Mouse (Mus musculus) central nervous system, embryonic 18 days (tissue): ENCODE data around the gene Sfmbt1. TPM values are rescaled to one million over a fixed set of nuclear protein-coding genes. Genes with fewer than 3 reads are reported as not detected.

ENCODE experiments used
- polyA plus RNA-seq: library from polyadenylated mRNA; depleted of rRNA; stranded (reverse); fragments of >200 nt; gene quantifications from 2 replicates; pipeline ENCODE4 v1.2.3, GENCODE M21; 2012; rRNA removed

The Sfmbt1 gene
- polyA plus RNA-seq = 7.1 TPM in 2 replicates

DNA sequence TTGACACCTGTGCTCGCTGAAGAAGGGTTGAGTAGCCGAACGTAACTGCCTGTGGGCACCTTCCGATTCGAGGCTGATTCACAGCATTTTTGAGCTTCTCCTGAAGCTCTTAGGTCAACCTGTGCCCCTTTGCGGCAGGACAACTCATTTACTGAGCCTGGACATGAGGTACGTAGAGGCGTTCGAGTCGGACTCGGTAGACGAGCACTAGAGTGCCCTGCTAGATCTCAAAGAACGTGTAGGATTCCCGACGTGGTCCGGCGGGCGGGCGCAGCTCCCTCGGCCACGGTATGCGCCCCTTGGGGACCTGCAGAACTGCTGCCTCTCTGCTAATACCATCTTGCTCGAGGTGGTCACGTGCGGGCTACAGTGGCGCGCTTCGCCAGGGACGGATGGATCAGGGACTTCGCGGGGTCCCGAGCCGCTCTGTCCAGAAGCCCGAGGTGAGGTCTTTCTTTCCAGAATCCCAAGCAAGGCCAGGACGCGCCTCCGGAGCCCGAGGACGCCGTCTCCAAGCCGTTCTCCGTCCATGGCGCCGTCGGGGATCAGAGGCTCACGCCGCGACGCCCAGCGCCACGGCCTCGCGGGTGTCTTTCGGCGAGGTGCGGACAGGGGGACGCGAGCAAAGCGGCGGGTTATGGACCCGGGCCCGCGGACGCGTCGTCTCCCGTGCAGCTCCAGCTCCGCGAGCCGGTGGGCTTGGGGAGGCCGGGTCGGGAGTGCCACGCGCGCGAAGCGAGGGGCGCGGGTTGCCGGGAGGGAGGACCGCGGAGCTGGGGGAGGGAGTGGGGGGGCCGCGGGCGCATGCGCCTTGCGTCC lies at the start of gene Sfmbt1:
Gene Sfmbt1 (plus strand): TSS at position 51 of the 819 bp plus-strand sequence.

DNA sequence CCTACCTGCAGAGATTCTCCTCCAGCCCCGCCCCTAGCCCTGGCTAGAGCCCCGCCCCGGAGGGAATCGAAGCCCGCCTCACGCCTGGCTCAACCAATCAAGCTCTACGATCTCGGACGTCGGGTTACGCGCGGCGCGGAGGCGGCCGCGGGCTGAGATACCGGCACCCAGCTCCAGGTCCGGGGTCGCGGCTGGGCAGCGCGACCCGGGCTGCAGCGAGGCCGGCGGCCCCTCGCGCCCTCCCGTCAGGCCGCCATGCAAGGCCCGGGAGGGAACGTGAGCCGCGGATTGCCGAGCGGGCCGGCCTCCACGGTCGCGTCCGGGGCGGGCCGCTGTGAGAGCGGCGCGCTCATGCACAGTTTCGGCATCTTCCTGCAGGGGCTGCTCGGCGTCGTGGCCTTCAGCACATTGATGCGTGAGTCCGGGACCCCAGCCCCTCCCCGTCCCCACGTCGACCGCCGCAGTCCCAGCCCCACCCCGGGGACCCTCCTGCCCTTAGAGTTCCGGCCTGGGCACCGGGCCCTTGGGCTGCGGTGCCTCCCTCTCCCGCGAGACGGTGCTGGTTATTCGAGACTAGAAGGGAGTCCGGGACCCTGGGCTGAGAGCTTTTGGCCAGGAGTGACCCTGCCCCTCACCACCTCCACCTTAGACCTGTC lies 111.0 kb downstream of the Sfmbt1 start, which contains the start of gene Tmem110:
Gene Tmem110 (plus strand): TSS at position 115 of the 656 bp plus-strand sequence.

Other genes with a start within 250 kb of the Sfmbt1 start
- gene Dcp1a, start 235.3 kb upstream of the Sfmbt1 start, polyA plus RNA-seq = 22.4 and 22.5 TPM in 2 replicates
- 46.6 and 48.9 TPM in 2 replicates for gene Cacna1d, start 223.4 kb upstream of the Sfmbt1 start, polyA plus RNA-seq
- gene Tkt, start 166.5 kb upstream of the Sfmbt1 start, polyA plus RNA-seq = 268 and 272 TPM in 2 replicates
- gene Prkcd, start 88.6 kb upstream of the Sfmbt1 start, polyA plus RNA-seq = 42.9 and 48.9 TPM in 2 replicates
- 10.2 and 11.0 TPM in 2 replicates for gene Rft1, start 60.5 kb upstream of the Sfmbt1 start, polyA plus RNA-seq
- 27.9 and 28.8 TPM in 2 replicates for gene Tmem110, start 110.7 kb downstream of the Sfmbt1 start, polyA plus RNA-seq
- 0.69 and 3.0 TPM in 2 replicates for gene Mustn1, start 164.4 kb downstream of the Sfmbt1 start, polyA plus RNA-seq
- 0.06 and 0.09 TPM in 2 replicates for gene Itih4, start 171.6 kb downstream of the Sfmbt1 start, polyA plus RNA-seq
- gene Itih3, start 208.9 kb downstream of the Sfmbt1 start, polyA plus RNA-seq = 2.3 and 3.1 TPM in 2 replicates
- not detected in 2 replicates for gene Itih1, start 228.4 kb downstream of the Sfmbt1 start, polyA plus RNA-seq
- 12.7 and 13.3 TPM in 2 replicates for gene Nek4, start 236.5 kb downstream of the Sfmbt1 start, polyA plus RNA-seq